Mouse (Mus musculus) neutrophil, adult 5-6 weeks (primary cell): Measurements from ENCODE around the gene Ankrd11. TPM values are rescaled to one million over a fixed set of nuclear protein-coding genes. Genes with fewer than 3 reads are reported as not detected.

ENCODE experiments used
- ATAC-seq: fragments of 151-379, 151-347 bp; 2 replicates; pipeline ENCODE4 v1.8.0; 2017; ENCODE audit warnings: mild to moderate bottlenecking, moderate TSS enrichment; ENCODE audit not compliant: insufficient number of reproducible peaks, poor library complexity, low FRiP score, severe bottlenecking; ENCODE audit errors: extremely low read depth
- total RNA-seq: library from RNA; stranded (forward); fragments of 200-1000 nt; gene quantifications from 2 replicates; pipeline ENCODE4 v1.2.3, GENCODE M21; 2017

Gene Ankrd11
- total RNA-seq, 1 experiment from 2014 or later: 304 TPM

- peak; percentile 20; the same call in 1 of the 2 replicates for ATAC-seq
Observed at GRCm38 (mm10) chr8:123018484-123019164, 23.5 kb downstream of the Ankrd11 start.

GRCm38 (mm10) chr8:123017143-123017542, 24.9 kb downstream of the Ankrd11 start:
- ATAC-seq: no peak

DNA sequence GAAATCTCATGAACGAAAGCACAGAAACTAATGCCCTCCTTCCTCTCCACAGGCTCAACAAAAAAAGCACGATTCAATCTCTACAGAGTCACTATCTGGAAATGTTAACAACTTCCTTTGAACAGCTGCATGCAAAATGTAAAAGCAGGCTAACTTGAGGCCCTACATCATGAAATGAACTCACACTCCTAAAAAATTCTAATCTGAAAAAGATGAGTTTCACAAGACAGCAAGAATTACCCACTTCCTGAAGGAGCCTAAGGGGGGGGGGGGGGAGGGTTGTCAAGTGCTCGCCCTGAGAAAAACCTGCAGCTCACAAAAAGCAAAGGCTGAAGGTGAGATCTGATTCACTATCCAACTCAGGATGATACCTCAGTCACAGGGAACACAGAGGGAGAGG, 27.0 kb downstream of the Ankrd11 start:
- no peak for ATAC-seq

DNA sequence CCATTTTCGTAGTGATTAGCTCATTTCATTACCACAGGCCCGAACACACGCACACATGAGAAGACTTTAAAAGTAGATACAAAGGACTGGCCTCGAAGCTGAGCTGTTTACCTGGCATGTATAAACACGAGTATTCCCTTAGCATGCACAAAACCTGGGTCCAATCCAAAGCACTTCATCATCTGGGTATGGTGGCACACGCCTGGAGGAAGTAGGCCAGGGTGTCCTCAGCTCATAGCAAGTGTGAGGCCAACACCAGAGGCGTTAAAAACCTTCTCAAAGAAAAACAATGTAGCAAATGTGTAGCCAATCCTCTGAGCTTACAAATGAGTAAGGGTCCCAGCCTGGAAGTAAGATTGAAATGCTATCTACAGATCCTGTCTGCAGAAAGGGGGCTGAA, 27.6 kb downstream of the Ankrd11 start:
- ATAC-seq: no peak

DNA sequence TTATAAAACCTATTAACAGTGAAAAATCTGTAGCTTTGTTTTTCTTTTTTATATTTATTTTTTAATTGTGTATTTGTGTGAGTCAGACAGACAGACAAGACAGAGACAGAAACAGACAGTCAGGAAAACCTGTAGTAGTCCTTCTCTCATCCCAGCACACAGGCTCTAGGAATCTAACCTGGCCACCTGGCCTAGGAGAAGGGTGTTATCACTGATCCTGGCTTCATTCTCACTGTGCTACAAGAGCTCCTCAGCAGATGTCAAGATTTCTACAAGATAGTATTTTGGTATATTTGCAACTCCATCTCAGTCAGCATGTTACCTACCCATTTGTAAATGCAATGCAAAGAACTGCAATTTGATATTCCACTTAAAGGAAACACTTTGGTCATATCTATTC, 30.8 kb downstream of the Ankrd11 start:
- ATAC-seq: no peak

- no peak for ATAC-seq
Observed at GRCm38 (mm10) chr8:123005805-123006204, 36.3 kb downstream of the Ankrd11 start.

DNA sequence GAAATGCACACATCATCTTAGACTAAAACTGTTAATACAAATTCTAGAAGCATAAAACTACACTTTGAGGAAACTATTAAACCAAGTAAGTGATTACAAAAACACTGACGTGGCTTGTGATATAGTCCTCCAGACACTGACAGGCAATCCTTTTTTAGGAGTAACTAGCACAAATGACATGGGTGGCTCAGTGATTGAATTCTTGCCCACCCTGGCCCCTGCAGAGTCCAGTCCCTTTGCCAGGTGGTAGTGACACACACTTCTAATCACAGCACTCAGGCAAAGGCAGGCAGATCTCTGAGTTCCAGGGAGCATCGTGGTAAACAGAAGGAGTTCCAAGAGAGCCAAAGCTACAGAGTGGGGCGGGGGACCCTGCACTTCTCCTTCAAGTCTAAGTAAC, 36.7 kb downstream of the Ankrd11 start:
- no peak for ATAC-seq

- no peak for ATAC-seq
Observed at GRCm38 (mm10) chr8:123004033-123004922, 37.8 kb downstream of the Ankrd11 start.

- ATAC-seq: 0 out of 2 replicates have a peak, but pooled peaks have one; percentile 25
Observed at GRCm38 (mm10) chr8:123000311-123000710, 41.8 kb downstream of the Ankrd11 start.

DNA sequence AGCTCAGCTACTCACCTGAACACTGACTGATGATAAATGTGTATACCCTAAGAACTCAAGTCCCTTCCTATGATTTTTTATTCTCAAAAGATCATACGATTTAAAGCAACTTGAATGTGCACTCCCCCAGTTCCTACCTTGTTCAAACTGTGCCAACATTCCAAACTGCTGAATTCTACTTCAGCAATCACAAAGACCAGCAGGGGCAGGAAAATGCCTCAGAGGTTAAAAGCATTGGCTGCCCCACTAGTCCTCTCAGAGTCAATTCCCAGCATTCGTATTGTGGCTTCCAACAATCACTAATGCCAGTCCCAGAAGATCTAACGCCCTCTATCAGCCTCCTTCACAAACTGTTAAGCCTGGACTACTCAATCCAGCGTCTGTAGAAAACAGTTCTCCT, 44.1 kb downstream of the Ankrd11 start:
- no peak for ATAC-seq

- no peak for ATAC-seq
Observed at GRCm38 (mm10) chr8:122993740-122994139, 48.3 kb downstream of the Ankrd11 start.

DNA sequence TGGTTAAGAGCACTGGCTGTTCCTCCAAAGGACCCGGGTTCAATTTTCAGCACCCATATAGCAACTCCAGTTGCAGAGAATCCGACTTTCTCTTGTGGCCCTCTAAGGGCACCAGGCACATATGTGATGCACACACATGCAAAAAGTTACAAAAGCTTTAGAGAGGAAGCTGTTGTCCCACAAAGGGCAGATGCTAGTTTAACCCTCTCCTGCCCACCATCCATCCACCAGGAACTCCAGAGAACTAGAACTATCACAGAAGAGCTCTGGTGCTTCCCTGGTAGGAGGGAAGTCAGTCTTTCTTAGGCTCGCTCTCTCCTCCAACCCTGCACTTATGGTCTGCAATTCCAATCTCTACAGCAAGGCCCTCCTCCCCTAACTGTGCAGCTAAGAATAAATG, 49.0 kb downstream of the Ankrd11 start:
- no peak for ATAC-seq

GRCm38 (mm10) chr8:122992296-122992695, 49.8 kb downstream of the Ankrd11 start:
- no peak for ATAC-seq

- no peak for ATAC-seq
Observed at GRCm38 (mm10) chr8:122991368-122991767, 50.7 kb downstream of the Ankrd11 start.

GRCm38 (mm10) chr8:122989976-122990375, 52.1 kb downstream of the Ankrd11 start:
- ATAC-seq: no peak

DNA sequence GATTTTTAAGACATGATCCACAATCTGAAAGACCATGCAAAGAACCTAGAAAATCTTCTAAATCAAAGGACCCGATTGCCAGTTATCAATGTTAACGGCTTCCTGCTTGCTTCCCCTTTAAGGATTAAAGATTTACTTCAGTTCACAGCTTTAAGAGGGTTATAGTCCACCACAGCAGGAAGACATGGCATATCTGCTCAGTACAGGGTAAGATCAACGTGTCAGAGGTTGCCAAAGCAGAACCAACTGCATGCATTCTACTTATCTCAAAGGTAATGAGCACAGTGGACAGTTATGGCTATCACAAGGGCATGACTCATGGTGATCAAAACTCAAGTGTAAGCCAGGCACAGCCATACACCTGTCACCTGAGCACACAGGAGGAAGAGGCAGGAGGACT, 53.1 kb downstream of the Ankrd11 start:
- ATAC-seq: 0 out of 2 replicates have a peak, but pooled peaks have one; percentile 18

DNA sequence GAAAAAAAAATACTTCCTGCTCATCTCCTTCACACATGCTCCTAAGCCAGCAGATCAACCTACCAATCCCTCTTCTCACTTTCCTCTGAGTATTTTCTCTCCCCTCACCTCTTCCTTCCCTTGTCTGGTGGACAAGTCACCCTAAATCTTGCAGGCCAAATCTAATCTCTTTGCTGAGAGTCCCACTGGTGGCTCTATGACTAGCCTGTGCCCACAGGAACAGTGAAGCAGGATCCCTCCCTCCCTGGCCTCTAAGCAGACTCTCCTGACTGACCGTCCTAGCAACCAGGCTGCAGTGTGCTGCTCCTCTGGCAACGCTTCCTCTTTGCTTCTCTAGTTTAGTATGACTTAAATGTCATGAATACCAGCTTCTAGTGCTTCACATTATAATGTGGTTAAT, 54.8 kb downstream of the Ankrd11 start:
- no peak for ATAC-seq

GRCm38 (mm10) chr8:122986501-122987184, 55.4 kb downstream of the Ankrd11 start:
- ATAC-seq: no peak

- no peak for ATAC-seq
Observed at GRCm38 (mm10) chr8:122984175-122984574, 57.9 kb downstream of the Ankrd11 start.
